ENCODE assay signal across 27 mouse cellular contexts in genomic region chr11:68997080-68997479, GRCm38 (mm10). TPM values are rescaled to one million over a fixed set of nuclear protein-coding genes. Genes with fewer than 3 reads are reported as not detected.
"Had no signal": no experiment of that assay in that cellular context is flagged by ENCODE, and none has a peak within 500 bp of the region (broad histone marks: within the 10 kb centered on the region; RNA-seq: fewer than 3 reads in every experiment).

No protein-coding gene starts in this region.

- H3K4me2 ChIP-seq: embryonic facial prominence, embryonic 12.5 days; embryonic facial prominence, embryonic 13.5 days; embryonic facial prominence, embryonic 15.5 days; forebrain, embryonic 12.5 days; forebrain, embryonic 13.5 days; forebrain, embryonic 15.5 days had no signal

- H3K9me3 ChIP-seq: embryonic facial prominence, embryonic 10.5 days; embryonic facial prominence, embryonic 12.5 days; embryonic facial prominence, embryonic 13.5 days; embryonic facial prominence, embryonic 15.5 days; forebrain, embryonic 10.5 days; forebrain, embryonic 12.5 days; forebrain, embryonic 13.5 days; forebrain, embryonic 15.5 days had no signal

- H3K9ac ChIP-seq: embryonic facial prominence, embryonic 13.5 days; embryonic facial prominence, embryonic 15.5 days; forebrain, embryonic 12.5 days; forebrain, embryonic 13.5 days; forebrain, embryonic 15.5 days; forebrain, postnatal 0 days had no signal

- DNase-seq: cerebellum, adult 2 months; cerebellum, adult 8-10 months; cerebellum, adult 9-10 months; cerebellum, adult 9-11 months; cerebellum, postnatal 25 days; cerebellum, postnatal 36 days; embryo, embryonic 11 days; forebrain, postnatal 0 days; gastrocnemius, adult 2 months; gastrocnemius, postnatal 10 days; gastrocnemius, postnatal 14 days; gastrocnemius, postnatal 25 days; gastrocnemius, postnatal 36 days; heart, adult 11 months; heart, adult 18-20 months; heart, adult 2 months had no signal

- H3K27ac ChIP-seq: embryonic facial prominence, embryonic 10.5 days; embryonic facial prominence, embryonic 12.5 days; embryonic facial prominence, embryonic 13.5 days; embryonic facial prominence, embryonic 15.5 days; forebrain, embryonic 10.5 days; forebrain, embryonic 12.5 days; forebrain, embryonic 13.5 days; forebrain, embryonic 15.5 days; gastrocnemius, adult 2 months; heart, adult 2 months had no signal

- H3K4me3 ChIP-seq: embryonic facial prominence, embryonic 10.5 days; embryonic facial prominence, embryonic 12.5 days; embryonic facial prominence, embryonic 13.5 days; embryonic facial prominence, embryonic 15.5 days; erythroblast, embryonic 14.5 days; forebrain, embryonic 10.5 days; forebrain, embryonic 12.5 days; forebrain, embryonic 13.5 days; forebrain, embryonic 15.5 days; gastrocnemius, adult 2 months; heart, adult 2 months had no signal

- ATAC-seq: forebrain, embryonic 13.5 days; forebrain, embryonic 14.5 days; forebrain, embryonic 15.5 days; forebrain, embryonic 16.5 days; forebrain, postnatal 0 days had no signal

- H3K4me1 ChIP-seq: embryonic facial prominence, embryonic 10.5 days; embryonic facial prominence, embryonic 12.5 days; embryonic facial prominence, embryonic 13.5 days; embryonic facial prominence, embryonic 15.5 days; forebrain, embryonic 10.5 days; forebrain, embryonic 12.5 days; forebrain, embryonic 13.5 days; forebrain, embryonic 15.5 days had no signal

- H3K27me3 ChIP-seq: embryonic facial prominence, embryonic 12.5 days; embryonic facial prominence, embryonic 13.5 days; embryonic facial prominence, embryonic 15.5 days; forebrain, embryonic 12.5 days; forebrain, embryonic 13.5 days; forebrain, embryonic 15.5 days had no signal

RNA-seq across cellular contexts. Expression of gene Slc25a35, which starts 29.1 kb away (rescaled TPM):
- polyA plus RNA-seq: erythroblast, embryonic 14.5 days had no signal

RNA-seq across cellular contexts. Expression of gene Arhgef15, which starts 39.8 kb away (rescaled TPM):
- polyA plus RNA-seq: erythroblast, embryonic 14.5 days had no signal
